Mouse (Mus musculus) retina, postnatal 1 day (tissue): ENCODE measurements around the gene Slc48a1.

Experiments
- DNase-seq: peaks from one replicate; pipeline ENCODE4 v3.0.0-alpha.2; 2012

Slc48a1 gene

DNA sequence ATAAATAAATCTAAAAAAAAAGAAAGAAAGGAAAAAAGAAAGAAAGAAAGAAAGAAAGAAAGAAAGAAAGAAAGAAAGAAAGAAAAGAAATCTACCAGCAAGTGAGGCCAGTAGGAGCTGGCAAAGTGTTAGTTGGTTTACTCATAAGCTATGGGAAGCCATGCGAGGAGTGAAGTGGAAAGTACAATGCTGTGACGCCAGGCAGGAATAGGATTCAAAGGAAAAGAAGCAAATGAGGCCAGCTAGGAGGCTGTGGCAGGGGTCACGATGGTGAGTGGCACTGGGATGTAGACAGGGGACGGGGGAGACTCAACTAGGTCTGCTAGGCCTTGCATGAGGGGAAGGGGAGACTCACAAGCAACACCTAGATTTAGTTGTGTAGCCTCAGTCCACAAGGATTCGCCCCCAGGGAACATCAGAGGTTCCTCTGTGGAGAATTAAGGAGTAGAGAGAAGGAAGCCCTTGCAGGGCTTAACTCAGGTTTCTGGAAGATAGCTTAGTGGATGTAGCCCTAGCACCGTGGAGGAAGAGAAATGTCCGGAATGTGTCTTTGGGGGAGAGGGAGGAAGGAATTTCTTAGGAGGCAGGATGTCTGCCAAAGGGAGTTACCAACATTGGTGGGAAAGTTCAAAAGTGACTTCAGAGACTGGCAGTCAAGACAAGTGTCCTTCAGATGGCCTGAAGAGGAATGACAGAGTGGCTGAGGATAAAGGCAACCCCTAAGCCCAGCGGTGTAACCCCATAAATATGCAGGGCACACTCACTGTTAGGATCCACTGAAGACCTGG lies at the start of gene Slc48a1:
TSS of gene Slc48a1 (plus strand) at position 210 of the 788 bp plus-strand sequence.
- no peak for DNase-seq

DNA sequence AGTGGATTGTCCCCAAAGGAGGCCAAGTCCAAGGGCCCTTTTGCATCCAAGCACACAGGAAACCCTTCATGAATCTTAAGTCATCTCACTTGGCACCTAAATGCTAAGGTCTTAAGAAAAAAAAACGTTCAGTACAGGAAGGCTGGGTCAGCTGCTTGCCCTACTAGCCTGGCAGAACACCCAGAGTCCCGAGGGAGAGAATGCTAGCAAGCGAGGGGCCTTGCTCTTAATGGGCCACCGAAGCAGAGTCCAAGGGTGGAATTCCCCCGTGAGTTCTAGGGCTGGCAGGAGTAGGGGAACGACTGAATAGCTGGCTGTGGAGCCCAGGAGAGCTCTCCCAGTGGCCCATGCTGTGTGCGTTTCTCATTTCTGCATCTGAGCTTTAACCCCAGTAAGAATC lies 49.5 kb upstream of the Slc48a1 start:
- DNase-seq, result no peak

DNA sequence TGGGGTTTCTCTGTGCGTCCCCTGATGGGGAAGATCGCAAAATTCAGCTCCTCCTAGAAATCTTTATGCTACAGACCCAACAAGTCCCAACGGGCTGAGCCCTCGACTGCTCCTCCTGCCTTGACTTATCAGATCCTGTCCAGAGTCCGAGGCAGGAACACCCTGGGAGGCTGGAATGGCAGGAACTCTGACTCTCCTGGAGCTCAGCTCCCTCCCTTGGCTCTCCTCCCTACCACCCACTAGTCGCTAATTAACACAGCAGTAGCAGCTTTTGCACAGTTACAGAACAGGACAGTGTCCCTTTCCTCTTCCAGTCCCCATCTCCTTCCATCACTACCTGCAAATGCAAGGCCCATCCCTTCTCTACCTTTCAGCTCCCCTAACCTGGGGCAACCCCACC lies 48.0 kb upstream of the Slc48a1 start:
- DNase-seq, result no peak

DNA sequence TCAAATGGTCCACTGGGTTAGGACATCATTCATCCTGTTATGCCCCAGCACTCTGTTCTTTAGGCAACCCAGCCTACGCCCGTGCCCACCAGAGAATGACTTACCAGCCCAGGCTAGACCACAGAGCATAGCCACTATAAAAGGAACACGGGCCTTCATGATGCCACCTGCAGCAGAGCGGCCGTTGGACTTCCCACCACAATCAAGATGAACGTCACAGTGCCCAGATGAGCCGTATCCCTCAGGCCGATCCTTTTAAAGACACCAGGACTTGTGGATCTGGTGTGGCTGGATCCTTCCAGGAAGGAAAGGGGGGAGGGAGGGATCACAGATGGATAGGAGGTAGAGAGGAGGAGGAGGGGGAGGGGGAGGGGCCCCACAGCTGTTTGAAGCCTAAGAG lies 47.2 kb upstream of the Slc48a1 start, which contains the start of gene Endou:
TSS of gene Endou (minus strand) at position 229 of the 400 bp plus-strand sequence.
- DNase-seq, result no peak

DNA sequence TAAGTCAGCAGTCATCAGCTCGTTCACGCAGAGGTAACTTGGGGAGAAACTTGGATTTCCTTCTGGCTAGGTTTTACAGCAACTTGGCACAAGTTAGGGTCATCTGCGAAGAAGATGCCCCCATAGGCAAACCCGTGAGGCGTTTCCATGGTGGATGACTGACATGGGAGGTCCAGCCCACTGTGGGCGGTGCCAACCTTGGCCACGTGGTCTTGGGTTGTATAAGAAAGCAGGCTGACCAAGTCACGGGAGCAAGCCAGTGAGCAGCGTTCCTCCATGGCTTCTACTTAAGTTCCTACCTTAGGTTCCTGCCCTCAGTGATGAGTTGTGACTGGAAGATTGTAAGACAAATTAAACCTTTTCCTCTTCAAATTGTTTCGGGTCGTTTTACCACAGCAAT lies 46.3 kb upstream of the Slc48a1 start:
- no peak for DNase-seq

DNA sequence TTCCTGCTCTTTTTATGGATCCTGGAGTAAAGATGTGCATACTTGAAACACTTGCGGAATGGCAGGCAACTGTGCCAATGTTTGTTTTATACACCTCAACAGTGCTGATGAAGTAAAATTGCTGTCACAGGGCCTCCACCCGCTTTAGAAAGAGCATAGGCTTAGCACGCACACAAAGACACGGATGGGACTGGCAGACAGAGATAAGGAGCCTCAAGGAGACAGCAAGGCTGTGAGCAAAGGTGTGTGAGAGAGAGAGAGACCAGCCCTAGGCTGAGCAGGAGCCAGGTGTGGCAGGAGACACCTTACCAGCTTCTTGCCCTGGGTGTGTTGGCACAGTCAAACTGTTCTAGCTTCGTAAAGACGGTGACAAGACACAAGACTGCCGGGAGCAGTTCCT lies 39.4 kb upstream of the Slc48a1 start:
- no peak for DNase-seq

DNA sequence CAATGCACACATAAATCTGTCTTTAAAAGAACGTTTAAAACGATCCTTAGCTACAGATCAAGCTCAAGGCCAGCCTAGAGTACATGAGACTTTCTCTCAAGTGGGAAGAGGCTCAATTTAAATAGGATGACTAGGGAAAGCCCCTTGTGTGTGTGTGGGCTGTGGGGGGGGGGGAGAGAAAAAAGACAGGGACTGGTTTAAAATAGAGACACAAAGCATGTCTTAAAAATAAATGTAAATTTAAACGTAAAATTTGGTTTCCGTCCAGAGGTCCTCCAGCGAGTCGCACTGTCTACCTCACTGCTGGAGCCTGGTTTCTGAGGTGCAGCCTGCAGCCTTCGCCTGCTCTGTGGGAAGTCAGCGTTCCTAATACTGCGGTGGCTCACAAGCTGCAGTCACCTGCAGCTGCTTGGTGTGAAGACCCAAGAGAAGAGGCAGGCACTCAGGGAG lies 38.0 kb upstream of the Slc48a1 start:
- DNase-seq, result no peak

DNA sequence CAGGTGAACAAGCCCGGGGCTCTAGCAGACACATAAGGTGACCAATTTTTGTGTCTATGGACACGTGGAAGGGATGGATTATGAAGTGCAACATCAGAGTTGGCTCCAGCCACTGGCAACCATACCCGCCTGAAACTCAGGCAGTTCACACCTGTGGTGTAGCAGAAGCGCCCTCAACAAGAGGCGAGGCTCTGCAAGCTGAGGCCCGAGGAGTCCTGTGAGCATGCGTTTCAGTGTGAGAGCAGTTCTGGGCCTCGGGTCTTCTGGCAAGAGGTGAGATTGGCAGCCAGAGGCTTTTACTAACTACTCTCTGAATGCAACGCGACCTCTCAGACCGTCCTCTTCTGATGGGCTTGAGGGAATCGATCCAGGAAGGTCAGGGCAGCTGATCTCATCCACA lies 36.7 kb upstream of the Slc48a1 start:
- no peak for DNase-seq

DNA sequence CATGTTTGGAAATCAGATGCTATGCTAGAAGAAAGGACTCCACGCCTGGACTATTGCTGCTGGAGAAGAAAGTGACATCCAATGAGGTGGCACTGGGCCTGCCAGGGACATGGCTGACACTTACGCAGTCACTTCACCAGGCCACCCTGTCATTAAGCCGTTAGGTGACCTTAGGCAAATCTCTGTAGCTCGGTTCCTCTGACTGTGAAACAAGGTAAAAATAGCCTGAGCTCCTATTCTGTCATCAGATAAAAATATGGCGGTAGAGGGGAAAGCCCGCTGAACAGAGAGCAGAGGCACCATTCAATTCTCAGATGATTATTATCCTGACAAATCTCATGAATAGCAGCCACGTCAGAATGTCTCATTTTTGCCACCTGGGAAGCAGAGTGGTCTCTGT lies 36.2 kb upstream of the Slc48a1 start:
- no peak for DNase-seq

DNA sequence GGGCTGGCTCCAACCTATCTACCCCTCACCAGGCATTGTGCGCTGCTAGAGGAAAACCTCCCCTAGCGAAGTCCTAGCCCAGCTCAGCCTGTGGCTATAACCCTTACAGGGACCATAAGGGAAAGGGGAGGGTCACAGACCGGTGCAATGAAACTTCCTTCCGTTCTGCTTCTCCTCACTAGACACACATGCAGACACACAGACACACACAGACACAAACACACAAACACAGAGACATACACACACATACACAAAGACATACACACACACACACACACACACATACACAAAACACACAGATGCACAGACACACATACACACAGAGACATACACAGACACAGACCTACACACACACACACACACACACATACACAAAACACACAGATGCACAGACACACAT lies 35.7 kb upstream of the Slc48a1 start:
- DNase-seq, result no peak

DNA sequence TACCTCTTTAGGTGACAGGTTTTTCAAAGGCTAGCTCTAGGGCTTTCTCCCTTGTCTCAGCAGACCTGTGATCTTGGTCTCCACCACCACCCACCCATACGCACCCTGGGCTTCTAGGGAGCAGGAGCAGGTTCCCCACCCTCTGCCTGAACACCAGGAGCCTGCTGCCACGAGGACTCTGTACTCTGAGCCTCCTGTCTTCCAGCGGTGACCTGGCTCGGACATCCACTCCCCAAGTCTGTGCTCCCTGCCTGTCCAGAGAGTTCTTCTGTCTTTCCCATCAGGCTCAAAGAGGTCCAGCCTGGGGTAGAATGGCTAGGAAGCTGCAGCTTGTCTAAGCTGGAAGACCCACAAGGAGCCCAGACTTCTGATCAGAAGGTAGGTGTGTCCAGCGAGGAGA lies 35.1 kb upstream of the Slc48a1 start:
- DNase-seq, result no peak

DNA sequence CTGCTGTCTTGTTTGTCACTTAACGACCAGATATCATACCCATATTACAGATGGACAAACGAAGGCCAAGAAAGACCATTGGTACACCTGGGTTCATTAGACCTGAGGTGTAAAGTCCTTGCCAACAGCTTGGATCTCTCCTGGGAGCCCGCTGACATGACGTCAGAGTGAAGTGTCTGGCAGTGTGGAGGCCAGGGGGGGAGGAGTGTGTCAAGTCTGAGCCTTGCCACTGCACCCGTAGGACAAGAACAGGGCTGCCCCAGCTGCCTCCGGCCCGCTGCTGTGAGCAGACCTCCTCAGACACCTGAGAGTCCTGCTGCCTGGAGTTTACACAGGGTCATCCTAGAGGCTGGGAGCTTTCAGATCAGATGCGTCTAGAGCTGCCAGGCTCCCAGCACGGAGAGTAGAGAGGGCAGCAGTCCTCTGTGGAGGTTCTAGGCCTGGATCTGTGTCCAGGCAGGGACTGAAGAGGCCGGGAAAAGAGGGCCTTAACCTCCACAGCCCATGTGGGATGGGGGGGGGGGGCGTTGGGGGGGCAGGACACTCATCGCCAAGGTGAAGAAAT lies 34.3 kb upstream of the Slc48a1 start:
- no peak for DNase-seq

DNA sequence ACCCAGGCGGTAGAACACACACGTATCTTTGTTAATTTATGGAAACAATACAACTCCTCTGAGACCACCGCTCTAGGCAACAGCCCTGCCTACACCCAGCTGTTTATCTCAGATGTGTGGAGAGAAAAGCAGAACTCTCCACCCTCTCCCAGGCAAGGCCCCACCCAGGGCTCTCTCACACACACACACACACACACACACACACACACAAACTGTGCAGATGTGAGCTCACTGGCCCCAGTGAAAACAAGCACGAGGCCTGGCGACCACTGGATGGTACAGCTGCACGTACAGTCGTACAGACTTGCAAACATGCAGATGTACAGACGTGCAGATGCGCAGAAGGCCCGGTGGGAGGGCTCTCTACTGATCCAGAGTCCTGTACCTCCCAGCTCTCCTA lies 33.4 kb upstream of the Slc48a1 start:
- no peak for DNase-seq

DNA sequence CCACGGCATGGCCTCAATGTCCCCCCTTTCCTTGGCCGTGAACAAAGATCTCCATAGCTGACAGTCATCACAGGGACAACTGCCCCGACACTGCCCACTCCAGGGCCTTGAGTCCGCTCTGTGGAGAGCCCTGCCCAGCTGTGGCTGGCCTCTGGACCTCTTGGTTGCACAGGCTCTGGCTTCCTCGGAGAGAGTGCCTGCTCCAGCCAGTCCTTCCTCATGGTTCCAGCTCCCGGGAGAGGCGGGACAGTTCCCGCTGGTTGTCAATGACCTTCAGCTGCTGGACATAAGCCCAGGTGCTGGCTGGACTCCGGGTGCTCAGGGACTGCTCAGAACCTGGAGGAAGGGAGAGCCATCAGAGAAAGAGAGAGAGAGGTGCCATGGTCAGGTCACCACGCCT lies 33.0 kb upstream of the Slc48a1 start:
- DNase-seq, result no peak

DNA sequence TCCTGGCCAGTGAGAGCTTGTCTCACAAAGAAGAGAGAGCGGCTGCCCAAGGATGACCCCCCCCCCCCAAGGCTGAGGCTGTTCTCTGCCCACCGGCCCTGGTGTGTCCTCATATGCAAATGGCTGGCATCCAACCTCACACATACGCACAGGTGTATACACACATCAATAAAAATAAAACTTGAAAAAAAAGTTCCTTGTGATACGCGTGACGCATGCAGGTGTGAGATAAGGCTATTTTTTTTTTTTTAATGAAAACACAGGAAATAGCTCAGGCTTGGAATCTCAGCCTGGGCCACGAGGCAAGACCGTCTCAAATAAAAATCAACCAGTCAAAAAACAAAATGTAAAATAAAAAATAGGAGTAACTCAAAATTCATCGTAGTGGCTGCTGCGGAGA lies 32.0 kb upstream of the Slc48a1 start:
- DNase-seq, result no peak

DNA sequence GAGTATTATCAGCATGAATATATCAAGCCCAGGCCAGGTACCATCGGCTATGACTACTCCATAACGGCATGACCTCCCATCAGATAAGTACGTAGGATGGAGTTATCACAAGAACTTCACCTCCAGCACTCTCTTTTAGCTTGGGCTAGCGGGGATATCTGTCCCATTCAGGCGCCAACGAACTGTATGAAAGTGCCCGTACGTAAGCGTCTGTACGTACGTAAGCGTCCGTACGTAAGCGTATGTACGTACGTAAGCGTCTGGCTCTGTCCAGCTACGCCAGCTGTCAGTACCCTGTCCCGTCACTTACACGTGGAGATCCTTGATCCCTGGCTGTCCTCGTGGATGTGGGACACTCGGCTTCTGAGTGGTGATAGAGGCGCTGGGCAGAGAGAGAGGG lies 31.6 kb upstream of the Slc48a1 start:
- no peak for DNase-seq

DNA sequence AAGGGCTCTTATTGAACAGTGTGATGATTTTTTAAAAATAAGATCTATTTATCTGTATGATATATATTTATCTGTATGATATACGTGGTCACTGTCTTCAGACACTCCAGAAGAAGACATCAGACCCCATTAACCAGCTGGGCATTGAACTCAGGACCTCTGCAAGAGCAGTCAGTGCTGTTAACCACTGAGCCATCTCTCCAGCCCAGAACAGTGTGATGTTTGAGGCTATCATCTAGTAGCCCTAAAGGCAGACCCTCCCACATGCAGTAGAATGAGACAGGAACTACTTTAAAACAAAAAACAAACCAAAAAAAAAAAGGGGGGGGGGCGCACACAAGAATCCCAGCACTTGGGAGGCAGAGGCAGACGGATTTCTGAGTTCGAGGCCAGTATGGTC lies 30.8 kb upstream of the Slc48a1 start:
- no peak for DNase-seq

DNA sequence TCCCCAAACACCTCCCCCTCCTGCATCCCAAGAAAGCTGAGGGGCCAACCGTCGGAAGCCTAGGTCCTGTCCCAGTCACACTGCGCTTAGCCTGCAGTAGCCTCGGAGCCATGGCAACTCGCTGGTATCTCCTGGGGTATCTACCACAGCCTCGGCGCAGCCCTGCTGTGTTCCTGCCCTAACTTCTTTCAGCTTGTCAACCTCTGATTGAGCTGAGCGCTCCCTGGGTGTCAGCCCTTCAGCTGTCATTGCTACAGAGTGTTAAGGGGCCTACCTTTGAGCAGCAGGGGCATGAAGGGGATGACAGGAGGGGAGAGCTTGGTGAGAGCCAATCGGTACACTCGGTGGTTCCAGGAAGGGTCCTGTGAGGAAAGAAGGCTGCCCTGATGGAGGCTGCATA lies 30.0 kb upstream of the Slc48a1 start:
- no peak for DNase-seq

DNA sequence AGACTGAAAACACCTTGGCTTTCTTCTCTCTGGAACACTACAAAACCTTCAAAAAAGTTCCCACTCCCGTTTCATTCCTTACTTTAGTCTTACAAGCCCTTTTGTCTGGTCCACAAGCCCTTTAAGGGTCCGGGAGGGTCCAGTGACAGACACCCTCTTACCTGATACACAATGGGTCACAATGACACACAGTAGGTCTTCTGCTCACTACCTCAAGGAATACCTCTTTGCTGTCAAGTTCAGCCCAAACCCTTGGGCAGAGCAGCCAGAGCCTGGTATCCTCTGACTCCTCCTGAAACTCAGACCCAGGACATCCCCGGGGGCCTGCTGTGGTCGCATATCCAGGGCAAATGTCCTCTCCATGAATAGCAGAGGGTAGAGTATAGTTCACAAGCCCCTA lies 29.4 kb upstream of the Slc48a1 start:
- no peak for DNase-seq

DNA sequence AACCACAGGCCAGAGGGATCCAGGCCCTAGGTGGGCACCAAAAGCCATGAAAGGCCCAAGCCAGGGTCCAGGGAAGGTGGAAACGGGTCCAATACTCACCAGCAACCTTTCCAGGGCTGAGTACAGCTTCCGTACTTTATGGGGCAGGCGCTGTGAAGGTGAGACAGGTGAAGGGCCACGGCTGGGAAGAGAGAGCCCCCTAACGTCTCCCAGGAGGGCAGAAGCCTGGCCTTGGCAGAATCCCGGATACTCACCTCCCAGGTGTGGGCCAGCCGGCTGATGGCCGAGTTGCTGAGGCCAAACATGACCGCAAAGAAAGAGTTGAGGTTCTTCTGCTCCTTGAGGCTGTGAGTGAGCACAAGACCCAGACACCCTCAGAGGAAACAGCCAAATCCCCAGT lies 28.9 kb upstream of the Slc48a1 start:
- DNase-seq, result no peak

DNA sequence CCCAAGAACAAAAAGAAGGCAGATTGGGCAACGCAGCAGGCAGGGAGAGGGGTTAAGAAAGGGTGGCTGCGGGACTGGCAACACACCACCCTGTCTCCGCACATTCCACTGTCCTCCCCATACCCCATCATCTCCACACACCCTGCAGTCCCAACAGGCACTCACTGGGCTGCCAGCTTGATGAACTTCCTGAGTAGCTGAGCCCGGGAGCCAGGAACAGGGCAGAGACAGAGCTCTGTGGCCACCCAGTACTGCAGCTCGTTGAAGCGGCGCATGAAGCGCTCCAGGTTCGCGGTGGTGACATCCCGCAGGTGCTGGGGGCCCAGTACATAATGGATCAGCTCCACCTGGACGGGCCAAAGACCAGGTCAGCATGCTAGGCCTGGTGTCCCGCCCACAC lies 28.5 kb upstream of the Slc48a1 start:
- DNase-seq, result no peak

DNA sequence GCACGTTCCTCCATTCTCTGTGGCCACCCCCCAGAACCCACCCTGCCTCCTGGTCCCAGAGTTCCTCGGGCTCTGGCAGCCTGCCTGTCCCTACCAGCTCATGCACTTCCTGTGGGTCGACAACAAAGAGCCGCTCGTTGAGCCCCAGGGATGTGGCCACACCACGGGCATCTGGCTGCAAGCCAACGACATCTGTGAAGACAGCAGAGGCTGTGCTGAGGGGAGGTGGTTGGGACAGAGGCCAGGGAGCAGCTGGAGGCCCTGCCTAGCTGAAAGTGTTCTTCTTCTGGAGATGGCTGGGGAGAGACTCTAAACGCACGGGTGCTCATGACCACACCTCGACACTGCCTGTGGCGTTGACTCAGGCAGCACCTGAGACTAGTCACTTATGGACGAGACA lies 27.6 kb upstream of the Slc48a1 start:
- peak; percentile 97 for DNase-seq

DNA sequence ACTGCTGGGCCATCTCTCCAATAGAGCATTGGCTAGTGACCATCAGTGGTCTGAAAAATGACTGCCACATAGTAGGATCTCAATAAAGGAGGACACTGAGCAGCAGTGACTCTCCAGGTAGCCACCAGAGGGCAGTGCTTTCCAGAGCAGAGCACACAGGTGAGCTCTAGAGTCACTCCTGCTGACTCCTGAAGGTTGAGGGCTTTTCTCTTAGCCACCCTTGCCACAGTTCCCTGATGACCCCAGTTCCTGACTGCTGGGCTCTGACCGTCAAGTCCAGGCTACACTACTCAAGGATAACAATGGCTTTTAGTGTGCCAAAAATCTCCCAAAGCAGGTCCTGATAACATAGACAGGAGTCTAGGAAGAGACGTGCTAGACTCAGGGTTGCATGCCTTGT lies 26.6 kb upstream of the Slc48a1 start:
- DNase-seq, result no peak

DNA sequence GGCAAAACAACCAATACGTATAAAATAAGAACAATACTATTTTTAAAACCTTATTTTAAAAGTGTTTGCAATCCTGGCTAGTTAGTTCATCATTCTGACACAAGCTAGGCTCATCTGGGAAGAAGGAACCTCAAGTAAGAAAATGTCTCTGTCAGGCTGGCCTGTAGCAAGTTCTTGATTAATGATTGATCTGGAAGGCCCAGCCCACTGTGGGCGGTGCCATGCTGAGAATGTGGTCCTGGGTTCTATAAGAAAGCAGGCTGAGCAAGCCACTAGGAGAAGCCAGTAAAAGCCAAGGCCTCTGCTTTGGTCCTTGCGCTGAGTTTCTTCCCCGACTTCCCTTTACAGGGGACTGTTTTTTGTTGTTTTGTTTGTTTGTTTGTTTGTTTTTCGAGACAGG lies 25.8 kb upstream of the Slc48a1 start:
- DNase-seq, result no peak

DNA sequence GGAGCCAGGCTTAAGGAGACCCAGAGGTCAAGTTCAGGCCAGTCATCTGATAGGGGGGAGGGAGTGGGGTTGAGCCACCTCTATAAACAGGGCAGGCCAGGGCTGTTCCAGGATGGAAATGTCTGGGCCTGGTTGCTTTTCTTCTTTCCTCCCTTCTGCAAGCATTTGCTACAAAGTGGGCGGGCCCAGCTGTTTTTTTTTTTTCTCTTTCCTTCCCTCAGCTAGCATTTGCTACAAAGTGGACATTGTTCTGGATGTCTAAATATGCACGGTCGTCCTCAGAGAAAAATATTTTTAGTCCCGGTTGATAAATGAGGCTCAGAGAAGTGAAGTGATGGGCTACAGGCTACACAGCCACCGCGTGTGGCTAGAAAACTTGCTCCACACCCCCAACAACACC lies 23.8 kb upstream of the Slc48a1 start:
- DNase-seq, result no peak
